Mouse (Mus musculus): ENCODE results near the gene Mink1.

- TF ChIP-seq CTCF (IDR thresholded peaks at IDR 0.05; ENCODE audit: borderline replicate concordance, extremely low read depth, insufficient read depth, insufficient read length) (no peak), POLR2A (IDR thresholded peaks at IDR 0.05; ENCODE audit: borderline replicate concordance, extremely low read depth, insufficient read depth, insufficient read length, poor library complexity, severe bottlenecking) (no peak)
Observed at GRCm38 (mm10) chr11:70645461-70646258, 83.0 kb downstream of the Mink1 start.
